Mouse (Mus musculus): Measurements from ENCODE around the gene Efcab11.

DNA sequence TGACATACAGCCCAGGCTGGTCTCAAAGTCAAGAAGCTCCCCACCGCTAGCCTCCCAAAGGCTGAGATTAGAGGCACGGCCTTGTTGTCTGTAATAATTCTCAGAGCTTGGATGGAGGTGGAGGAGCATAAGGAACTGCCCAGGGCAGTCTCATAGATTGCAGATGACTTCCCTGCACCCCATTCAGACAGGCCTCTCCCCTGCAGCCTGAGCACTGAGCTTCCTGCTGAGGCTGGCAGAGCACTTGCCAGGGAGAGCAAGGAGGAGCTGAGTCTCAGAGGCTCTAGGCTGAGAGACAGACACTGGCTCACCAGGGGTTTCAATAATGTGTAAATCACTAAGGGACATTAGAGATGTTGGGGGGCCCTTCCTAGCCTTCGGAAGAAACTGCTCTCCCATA is 147.3 kb downstream of the Efcab11 start:
- TF ChIP-seq CTCF (IDR thresholded peaks at IDR 0.05; ENCODE audit: extremely low read depth, insufficient read length, insufficient replicate concordance, low read depth, low read length) (no peak), POLR2A (IDR thresholded peaks at IDR 0.05; ENCODE audit: low read depth, low read length) (no peak)

Data from small intestine, adult 2 months (tissue).